Mouse (Mus musculus) liver, postnatal 0 days (tissue): ENCODE results near the gene Prdm10. TPM values are rescaled to one million over a fixed set of nuclear protein-coding genes. Genes with fewer than 3 reads are reported as not detected.
A peak's percentile ranks its signal among the peaks of the same experiment; 100 is the strongest.

Experiments
- ATAC-seq: fragments of 200-750 bp; cut with Nextera tagmentation; 2 replicates; pipeline ENCODE4 v1.8.0; 2017; ENCODE audit warnings: mild to moderate bottlenecking, moderate library complexity
- DNase-seq: peaks from one replicate; pipeline ENCODE4 v3.0.0-alpha.2; 2016
- H3K27ac ChIP-seq: fragments of 300-500 bp; sonication (generic); 2 replicates; pipeline ENCODE4 v1.5.1; 2014; ENCODE audit warnings: antibody characterized with exemption, moderate library complexity, mild to moderate bottlenecking, low read depth
- H3K27me3 ChIP-seq: fragments of 300-500 bp; sonication (generic); 2 replicates; pipeline ENCODE4 v1.6.1; 2014; ENCODE audit warnings: low read length, control low read depth, mixed read lengths; ENCODE audit not compliant: insufficient read depth
- H3K36me3 ChIP-seq: fragments of 300-500 bp; sonication (generic); replicated peaks from 2 replicates; pipeline ENCODE4 v1.6.1; 2014; ENCODE audit warnings: mild to moderate bottlenecking, control low read depth, low read length, moderate library complexity, mixed read lengths; ENCODE audit not compliant: insufficient read depth
- H3K4me1 ChIP-seq: fragments of 300-500 bp; sonication (generic); 2 replicates; pipeline ENCODE4 v1.6.1; 2014; ENCODE audit warnings: antibody characterized with exemption, mild to moderate bottlenecking, control low read depth; ENCODE audit not compliant: insufficient read depth
- H3K4me2 ChIP-seq: fragments of 300-500 bp; sonication (generic); 2 replicates; pipeline ENCODE4 v1.6.1; 2014; ENCODE audit warnings: low read depth, mild to moderate bottlenecking, low read length, moderate library complexity, mixed read lengths
- H3K4me3 ChIP-seq: fragments of 300-500 bp; sonication (generic); 2 replicates; pipeline ENCODE4 v1.5.1; 2014; ENCODE audit warnings: low read depth, low read length
- H3K9ac ChIP-seq: fragments of 300-500 bp; sonication (generic); replicated peaks from 2 replicates; pipeline ENCODE4 v1.6.1; 2014; ENCODE audit warnings: mild to moderate bottlenecking, moderate library complexity
- H3K9me3 ChIP-seq: fragments of 300-500 bp; sonication (generic); 2 replicates; pipeline ENCODE4 v1.6.1; 2016; ENCODE audit warnings: mild to moderate bottlenecking, control low read depth, low read length, mixed read lengths
- CTCF ChIP-seq: sonication (generic); IDR thresholded peaks from 2 replicates; pipeline ENCODE4 v1.5.1; 2016; ENCODE audit warnings: antibody characterized with exemption, low read depth
- EP300 ChIP-seq: IDR thresholded peaks from 2 replicates; pipeline ENCODE4 v1.6.1; 2016; ENCODE audit warnings: antibody characterized with exemption, low read depth, mild to moderate bottlenecking
- WGBS: fragments of 180-500 bp; shearing (Covaris S2); extraction: QIAGEN DNeasy Blood & Tissue Kit; methylation state at CpG from one replicate; pipeline ENCODE4 v1.1.7; 2014; ENCODE audit not compliant: insufficient replicate concordance; 5-methylcytosine and 5-hydroxymethylcytosine counted together
- polyA plus RNA-seq: library from polyadenylated mRNA; unstranded; fragments of >200 nt; fragmentation: Nextera tagmentation; extraction: Ambion mirVana; gene quantifications from 2 replicates; pipeline ENCODE4 v1.2.1, GENCODE M21; 2015

Gene Prdm10
- polyA plus RNA-seq, 1 experiment from 2014 or later: 1.5 TPM

GRCm38 (mm10) chr9:31255953-31256352, 24.4 kb upstream of the Prdm10 start:
- Histone ChIP-seq H3K9ac (no peak overlapping the region), H3K4me1 (peaks cover 34% of the 10 kb centered on the region), H3K4me2 (peak overlapping the region; percentile 73), H3K27me3 (no peaks in the 10 kb centered on the region), H3K4me3 (no peak overlapping the region), H3K36me3 (no peaks in the 10 kb centered on the region), H3K9me3 (no peaks in the 10 kb centered on the region), H3K27ac (peak overlapping the region; percentile 88; the same call in 1 of the 2 replicates)
- TF ChIP-seq CTCF: no peak
- TF ChIP-seq EP300: peak; percentile 85
- DNase-seq (no peak), ATAC-seq (no peak)
- 47% methylated on average over 7 of the region's 7 CpGs for WGBS

GRCm38 (mm10) chr9:31258237-31258636, 22.1 kb upstream of the Prdm10 start:
- no peak overlapping the region for H3K27ac ChIP-seq
- TF ChIP-seq CTCF (no peak), EP300 (no peak)
- 48% methylated on average over 3 of the region's 3 CpGs for WGBS
- H3K36me3 ChIP-seq: no peaks in the 10 kb centered on the region
- ATAC-seq (no peak), DNase-seq (no peak)
- H3K4me3 ChIP-seq: no peak overlapping the region
- H3K9ac ChIP-seq: no peak overlapping the region
- no peaks in the 10 kb centered on the region for H3K27me3 ChIP-seq
- H3K4me2 ChIP-seq: no peak overlapping the region
- no peaks in the 10 kb centered on the region for H3K9me3 ChIP-seq
- H3K4me1 ChIP-seq: peaks cover 25% of the 10 kb centered on the region

GRCm38 (mm10) chr9:31260219-31260618, 20.1 kb upstream of the Prdm10 start:
- WGBS: 58% methylated on average over 4 of the region's 4 CpGs
- DNase-seq: no peak
- Histone ChIP-seq H3K4me2 (no peak overlapping the region), H3K27me3 (no peaks in the 10 kb centered on the region), H3K9me3 (no peaks in the 10 kb centered on the region), H3K27ac (no peak overlapping the region), H3K4me3 (no peak overlapping the region), H3K36me3 (no peaks in the 10 kb centered on the region), H3K4me1 (peaks cover 13% of the 10 kb centered on the region), H3K9ac (no peak overlapping the region)
- TF ChIP-seq CTCF: no peak
- no peak for TF ChIP-seq EP300
- ATAC-seq: peak; percentile 56; the same call in 1 of the 2 replicates

- Histone ChIP-seq H3K9me3 (no peaks in the 10 kb centered on the region), H3K4me1 (peaks cover 17% of the 10 kb centered on the region), H3K27me3 (no peaks in the 10 kb centered on the region), H3K36me3 (no peaks in the 10 kb centered on the region), H3K9ac (no peak overlapping the region), H3K4me3 (no peak overlapping the region), H3K4me2 (no peak overlapping the region), H3K27ac (no peak overlapping the region)
- TF ChIP-seq EP300 (no peak), CTCF (no peak)
- 42% methylated on average over 4 of the region's 4 CpGs for WGBS
- DNase-seq (no peak), ATAC-seq (0 out of 2 replicates have a peak, but pooled peaks have one; percentile 10)
Observed at GRCm38 (mm10) chr9:31262226-31263105, 17.9 kb upstream of the Prdm10 start.

GRCm38 (mm10) chr9:31266013-31266659, 14.2 kb upstream of the Prdm10 start:
- DNase-seq: no peak
- Histone ChIP-seq H3K4me1 (peaks cover 18% of the 10 kb centered on the region), H3K36me3 (no peaks in the 10 kb centered on the region), H3K4me3 (no peak overlapping the region), H3K27me3 (no peaks in the 10 kb centered on the region), H3K27ac (no peak overlapping the region), H3K9ac (no peak overlapping the region), H3K9me3 (no peaks in the 10 kb centered on the region), H3K4me2 (no peak overlapping the region)
- TF ChIP-seq EP300 (no peak), CTCF (no peak)
- ATAC-seq: no peak
- 41% methylated on average over 5 of the region's 5 CpGs for WGBS

- Histone ChIP-seq H3K4me2 (no peak overlapping the region), H3K9ac (no peak overlapping the region), H3K4me3 (no peak overlapping the region), H3K4me1 (peaks cover 19% of the 10 kb centered on the region), H3K27me3 (no peaks in the 10 kb centered on the region), H3K27ac (peak overlapping the region; percentile 31; the same call in 1 of the 2 replicates), H3K36me3 (no peaks in the 10 kb centered on the region), H3K9me3 (no peaks in the 10 kb centered on the region)
- WGBS: 78% methylated on average over 8 of the region's 8 CpGs
- DNase-seq: no peak
- ATAC-seq: no peak; the same call in 1 of the 2 replicates
- TF ChIP-seq EP300 (no peak), CTCF (no peak)
Observed at GRCm38 (mm10) chr9:31271221-31272015, 8.9 kb upstream of the Prdm10 start.
